Mouse (Mus musculus) thymus, postnatal 25 days (tissue): Measurements from ENCODE around the gene Med14.

Experiments
- DNase-seq: peaks from one replicate; pipeline ENCODE4 v3.0.0; 2022

Gene Med14

GRCm38 (mm10) chrX:12761626-12762333, at the start of gene Med14:
Gene Med14, minus strand, starts transcription at chrX:12762073.
- DNase-seq, result peak; percentile 89

- DNase-seq, result no peak
These were observed 38.7 kb upstream of the Med14 start for GRCm38 (mm10) chrX:12800559-12800958.

GRCm38 (mm10) chrX:12794842-12795241, 33.0 kb upstream of the Med14 start:
- peak; percentile 40 for DNase-seq

- DNase-seq, result no peak
These were observed 29.9 kb upstream of the Med14 start for GRCm38 (mm10) chrX:12791674-12792340.

GRCm38 (mm10) chrX:12773236-12773635, 11.4 kb upstream of the Med14 start:
- DNase-seq, result no peak

- no peak for DNase-seq
These were observed 9.7 kb upstream of the Med14 start for GRCm38 (mm10) chrX:12771561-12771960.

- no peak for DNase-seq
These were observed 6.7 kb upstream of the Med14 start for GRCm38 (mm10) chrX:12768571-12768970.

GRCm38 (mm10) chrX:12766846-12767564, 5.1 kb upstream of the Med14 start:
- peak; percentile 26 for DNase-seq

GRCm38 (mm10) chrX:12763127-12763834, 1.4 kb upstream of the Med14 start:
- no peak for DNase-seq

- peak; percentile 23 for DNase-seq
These were observed 657 bp upstream of the Med14 start for GRCm38 (mm10) chrX:12762334-12763126.

GRCm38 (mm10) chrX:12761259-12761625, 631 bp downstream of the Med14 start:
- no peak for DNase-seq

GRCm38 (mm10) chrX:12760501-12760900, 1.4 kb downstream of the Med14 start:
- no peak for DNase-seq

- no peak for DNase-seq
These were observed 2.2 kb downstream of the Med14 start for GRCm38 (mm10) chrX:12759625-12760024.

GRCm38 (mm10) chrX:12747886-12748285, 14.0 kb downstream of the Med14 start:
- no peak for DNase-seq

GRCm38 (mm10) chrX:12746729-12747128, 15.1 kb downstream of the Med14 start:
- DNase-seq, result no peak

- DNase-seq, result no peak
These were observed 21.5 kb downstream of the Med14 start for GRCm38 (mm10) chrX:12740396-12740795.

- no peak for DNase-seq
These were observed 45.8 kb downstream of the Med14 start for GRCm38 (mm10) chrX:12716036-12716435.

- no peak for DNase-seq
These were observed 48.1 kb downstream of the Med14 start for GRCm38 (mm10) chrX:12713796-12714195.

- no peak for DNase-seq
These were observed 75.0 kb downstream of the Med14 start for GRCm38 (mm10) chrX:12686910-12687309.

GRCm38 (mm10) chrX:12686071-12686470, 75.8 kb downstream of the Med14 start:
- no peak for DNase-seq

GRCm38 (mm10) chrX:12677396-12677795, 84.5 kb downstream of the Med14 start:
- peak; percentile 58 for DNase-seq

GRCm38 (mm10) chrX:12673054-12673775, 88.7 kb downstream of the Med14 start, which contains the start of gene 1810030O07Rik:
Gene 1810030O07Rik, minus strand, starts transcription at chrX:12673668.
- peak; percentile 85 for DNase-seq
